Mouse (Mus musculus): ENCODE measurements around the gene Hbp1. TPM values are rescaled to one million over a fixed set of nuclear protein-coding genes. Genes with fewer than 3 reads are reported as not detected.
A peak's percentile ranks its signal among the peaks of the same experiment; 100 is the strongest.

Hbp1 gene
- total RNA-seq, 2 experiments from 2014 or later, result 24.8 to 27.8 TPM

DNA sequence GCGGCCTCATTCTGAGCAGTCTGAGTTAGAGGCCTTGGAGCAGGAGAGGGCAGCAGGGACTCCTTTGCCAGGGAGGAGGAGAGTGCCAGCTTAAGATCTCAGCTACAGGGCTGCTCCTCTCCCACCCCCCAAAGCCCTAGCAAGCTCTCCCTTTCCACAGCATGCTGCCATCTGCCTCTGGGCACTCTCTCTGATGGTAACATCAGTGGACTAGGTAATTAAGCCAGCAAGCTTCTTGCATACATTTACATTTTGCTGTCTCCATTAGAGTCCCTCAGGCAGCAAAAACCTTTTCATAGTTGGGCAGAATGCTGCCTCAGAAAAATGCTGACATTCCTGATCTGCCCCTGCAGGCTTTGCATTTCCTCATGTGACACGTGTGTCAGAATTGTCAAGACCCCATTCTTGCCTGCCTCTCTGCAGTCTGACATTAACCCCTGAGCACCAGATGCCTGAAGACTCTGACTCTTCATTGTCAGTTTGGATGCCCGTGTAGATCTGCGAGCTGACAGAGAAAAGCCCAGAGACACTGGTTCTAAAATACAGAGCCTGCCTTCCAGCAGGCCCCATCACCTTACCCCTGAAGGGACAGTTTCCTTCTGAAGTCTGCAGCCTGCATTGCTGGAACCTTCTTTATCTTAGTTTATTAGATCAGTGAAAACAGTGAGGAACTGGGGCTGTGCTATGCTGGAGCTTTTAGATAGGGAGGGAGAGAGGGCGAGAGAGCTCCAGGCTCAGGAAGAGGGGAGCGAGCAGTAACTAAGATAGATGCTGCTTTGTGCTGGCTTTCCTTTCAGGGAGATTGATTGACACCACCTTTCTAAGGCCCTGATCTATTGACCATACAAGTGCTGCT, 44.4 kb downstream of the Hbp1 start:
- no peak for DNase-seq

DNA sequence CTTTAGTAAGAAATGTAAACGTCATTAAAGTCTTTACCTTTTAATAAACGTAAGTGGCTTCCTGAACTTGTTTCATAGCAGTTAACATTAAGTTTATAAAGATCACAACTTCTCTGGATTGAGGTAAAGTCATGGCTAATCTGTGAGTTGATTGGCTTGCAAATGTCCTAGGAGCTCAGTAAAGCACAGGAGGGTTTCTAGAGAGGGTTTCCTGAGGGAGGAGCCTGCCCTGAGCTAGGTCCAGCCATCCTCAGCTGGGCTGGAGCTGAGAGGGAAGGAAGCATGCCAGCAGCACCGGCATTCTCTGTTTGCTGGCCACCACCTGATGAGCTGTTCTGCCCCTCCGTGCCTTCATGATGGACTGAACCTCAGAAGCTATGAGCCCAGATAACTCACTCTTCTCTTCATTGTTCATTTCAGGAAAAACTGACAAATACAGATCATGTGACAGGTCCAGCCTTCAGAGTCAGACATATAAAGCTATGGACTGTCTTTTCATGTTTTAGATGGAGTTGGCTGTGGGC, 49.9 kb downstream of the Hbp1 start:
- DNase-seq, result no peak

DNA sequence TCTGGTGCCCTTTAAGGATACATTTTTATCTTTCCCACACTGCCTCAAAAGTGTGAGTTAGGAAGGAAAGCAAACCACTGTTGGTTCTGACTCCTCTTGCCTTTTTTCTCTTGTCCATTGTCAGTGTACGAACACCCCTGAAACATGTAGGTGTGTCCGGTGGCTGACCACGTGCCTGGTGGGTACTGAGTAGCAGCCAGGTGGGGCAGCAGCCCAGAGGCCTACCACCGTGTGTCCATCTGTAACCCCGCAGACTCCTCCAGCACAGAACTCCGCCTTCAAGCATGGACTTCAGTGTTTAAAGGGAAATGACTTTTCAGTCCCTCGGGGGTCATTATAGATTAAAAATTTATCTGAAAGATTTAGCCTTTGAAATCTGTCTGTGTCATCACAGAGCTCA, 52.9 kb downstream of the Hbp1 start:
- DNase-seq, result no peak

DNA sequence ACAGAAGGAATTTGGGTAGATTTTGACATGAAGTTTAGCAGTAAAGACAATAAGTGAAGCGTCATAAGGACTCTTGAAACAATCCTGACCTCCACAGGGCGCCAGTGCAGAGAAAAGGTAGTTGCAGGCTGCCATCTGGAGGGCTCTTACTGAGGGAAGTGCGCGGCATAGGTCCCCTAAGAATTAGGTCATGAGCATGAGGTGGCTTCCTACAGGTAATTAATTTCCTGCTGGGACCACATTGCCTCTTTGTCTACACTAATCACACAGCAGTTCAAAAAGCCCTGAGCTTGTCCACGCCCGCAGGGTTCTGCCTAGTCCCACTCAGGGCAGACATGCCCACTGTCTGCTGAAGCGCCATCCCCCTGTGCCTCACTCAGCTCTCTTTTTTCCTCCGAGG, 53.3 kb downstream of the Hbp1 start:
- DNase-seq, result no peak

DNA sequence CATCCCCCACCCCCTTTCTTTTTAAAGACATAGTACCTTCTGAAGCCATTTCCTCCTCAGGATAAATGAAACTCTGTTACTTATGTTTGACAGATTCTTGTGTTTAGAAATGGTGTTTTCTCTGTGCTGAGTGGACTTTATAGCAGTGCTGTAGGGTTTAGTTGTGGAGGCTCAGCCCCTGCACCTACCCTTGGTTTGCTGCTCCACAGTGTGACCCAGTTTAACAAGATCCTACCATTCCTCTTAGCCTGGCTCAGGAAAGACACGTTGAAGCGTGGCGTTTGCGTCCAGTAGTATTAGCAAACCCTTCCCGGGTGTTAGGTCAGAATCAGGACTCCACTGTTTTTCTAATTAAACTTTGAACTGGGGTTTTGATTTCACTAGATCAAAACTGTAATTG, 54.0 kb downstream of the Hbp1 start:
- DNase-seq, result no peak

DNA sequence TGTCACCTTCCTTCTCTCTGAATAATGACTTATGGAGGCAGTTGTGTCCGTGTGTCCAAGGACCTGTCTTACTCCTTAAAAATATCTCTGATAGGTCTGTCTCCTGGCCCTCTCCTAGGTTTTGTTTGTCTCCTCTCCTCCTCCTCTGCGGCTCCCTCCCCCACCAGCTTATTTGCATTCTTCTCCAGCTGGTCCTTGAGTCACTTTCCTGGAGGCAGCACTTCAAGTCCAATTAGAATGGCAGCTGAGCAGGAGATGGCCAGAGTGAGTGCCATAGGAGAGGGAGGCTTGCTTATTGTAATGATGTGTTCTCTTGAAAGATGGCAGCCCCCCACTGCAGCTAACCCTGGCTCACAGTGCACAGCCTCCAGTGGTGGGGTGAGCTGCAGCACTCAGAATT, 54.4 kb downstream of the Hbp1 start:
- DNase-seq, result peak; percentile 43 to 55

DNA sequence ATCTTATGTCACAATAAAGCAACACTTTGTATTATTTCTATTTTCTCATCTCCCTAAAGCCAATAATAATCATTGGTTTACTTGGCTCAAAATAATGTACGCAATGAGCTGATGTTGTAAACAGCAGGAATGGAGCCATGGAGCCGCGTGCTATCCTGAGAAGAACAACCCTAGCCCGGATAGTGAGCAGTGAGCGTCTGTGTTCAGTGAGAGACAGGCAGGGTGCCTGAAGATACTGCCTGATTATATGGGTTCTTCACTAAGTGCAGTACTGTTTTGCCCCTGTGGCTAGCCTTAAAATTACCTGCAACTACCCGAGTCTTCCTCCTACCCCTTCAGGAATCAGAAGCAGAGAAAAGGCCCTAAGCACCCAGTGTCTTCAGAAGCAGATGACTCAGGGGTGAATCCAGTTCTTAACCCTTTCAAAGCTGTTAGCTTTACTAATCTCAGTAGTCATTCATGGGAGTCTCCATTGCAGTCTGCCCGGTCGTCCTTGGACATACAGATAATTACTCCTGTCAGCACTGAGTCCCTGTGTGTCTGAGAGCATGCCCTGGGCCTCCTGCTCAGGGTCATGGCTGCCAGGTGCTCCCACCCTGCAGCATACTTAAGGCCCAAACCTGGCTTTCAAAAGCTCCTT, 55.1 kb downstream of the Hbp1 start:
- DNase-seq, result no peak

DNA sequence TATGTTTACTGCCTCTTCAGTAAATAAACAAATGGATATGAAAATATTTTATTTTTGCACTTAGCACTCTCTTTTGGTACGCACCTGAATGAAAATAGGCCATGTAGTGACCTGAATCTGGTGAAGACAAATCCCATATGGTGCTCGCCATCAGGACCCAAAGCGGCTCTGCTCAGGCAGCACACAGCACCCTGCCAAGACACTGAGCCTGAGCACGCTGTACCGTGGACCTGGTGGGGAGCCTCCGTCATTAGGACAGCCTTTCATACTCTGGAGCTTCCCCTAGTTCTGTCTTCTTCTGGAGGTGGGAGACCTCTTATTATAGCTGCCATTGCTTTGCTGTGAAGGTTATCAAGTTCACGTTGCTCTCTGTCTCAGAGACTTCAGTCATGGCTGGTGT, 57.6 kb downstream of the Hbp1 start:
- DNase-seq, result no peak

DNA sequence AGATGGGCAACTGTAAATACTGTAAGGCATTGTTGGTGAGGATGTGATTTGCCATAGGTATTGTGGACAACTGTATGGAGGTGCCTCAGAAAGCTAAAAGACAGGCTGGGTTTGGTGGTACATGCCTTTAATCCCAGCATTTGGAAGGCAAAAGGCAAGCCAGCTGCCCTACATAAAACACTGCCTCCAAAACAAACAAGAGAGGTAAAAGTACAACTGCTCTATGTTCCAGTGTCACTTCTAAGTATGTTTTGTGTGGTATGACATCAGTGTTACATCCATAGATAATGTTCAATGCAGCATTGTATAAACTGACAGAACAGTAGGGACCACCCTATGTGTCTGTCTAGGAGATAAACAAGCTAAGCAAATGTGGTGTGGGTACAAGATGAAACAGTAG, 58.3 kb downstream of the Hbp1 start:
- DNase-seq, result no peak

DNA sequence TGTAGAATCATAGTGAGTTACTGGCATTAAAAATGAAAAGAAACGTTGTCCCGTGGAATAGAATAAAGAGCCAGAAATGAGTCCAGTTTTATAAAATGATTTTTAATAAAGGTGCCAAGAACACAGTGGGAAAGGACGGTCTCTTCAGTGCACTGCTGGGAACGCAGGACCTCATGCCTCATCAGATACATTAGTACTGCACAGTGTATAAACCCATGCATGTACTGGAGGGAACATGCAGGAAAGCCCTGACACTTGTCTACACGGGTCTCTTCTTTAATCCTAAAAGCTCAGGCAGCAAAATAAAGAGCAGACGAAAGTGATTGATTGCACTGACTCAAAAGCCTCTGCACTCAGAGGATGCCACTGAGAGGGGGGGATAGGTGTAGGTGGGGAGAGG, 59.6 kb downstream of the Hbp1 start:
- DNase-seq, result no peak

DNA sequence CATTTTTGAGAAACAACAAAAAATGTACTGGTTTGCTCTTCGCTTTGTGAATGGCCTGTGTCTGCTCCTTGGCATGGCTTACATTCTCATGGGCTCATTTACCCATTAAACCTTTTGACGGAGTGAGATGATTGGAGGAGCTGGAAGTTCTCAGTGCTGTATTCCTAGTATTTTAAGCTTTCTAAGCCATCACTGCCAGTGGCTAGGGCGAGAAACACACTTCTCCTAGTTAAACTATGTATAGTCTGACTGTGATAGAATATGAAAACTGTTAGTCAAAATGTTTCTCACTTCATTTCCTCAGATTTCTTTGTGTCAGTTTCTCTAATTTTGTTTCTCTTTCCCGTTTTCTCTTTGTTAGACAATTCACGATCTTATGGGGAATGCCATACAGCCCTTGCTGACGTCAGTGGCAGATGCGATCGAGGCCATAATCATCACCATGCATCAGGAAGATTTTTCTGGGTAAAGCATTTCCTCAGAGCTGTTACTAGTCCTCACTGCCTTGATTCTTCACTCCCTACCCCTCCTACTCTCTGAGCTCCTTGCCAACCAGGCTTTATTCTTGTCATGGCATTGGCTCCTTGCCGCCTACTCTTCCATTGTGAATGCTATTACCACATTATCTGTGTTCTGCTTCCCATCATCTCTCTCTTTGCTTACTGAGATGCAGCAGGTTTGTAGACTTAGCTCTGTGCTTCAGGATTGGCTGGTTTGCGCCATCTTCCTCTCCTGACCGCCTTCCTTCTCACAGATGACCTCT, 64.3 kb downstream of the Hbp1 start:
- no peak for DNase-seq

DNA sequence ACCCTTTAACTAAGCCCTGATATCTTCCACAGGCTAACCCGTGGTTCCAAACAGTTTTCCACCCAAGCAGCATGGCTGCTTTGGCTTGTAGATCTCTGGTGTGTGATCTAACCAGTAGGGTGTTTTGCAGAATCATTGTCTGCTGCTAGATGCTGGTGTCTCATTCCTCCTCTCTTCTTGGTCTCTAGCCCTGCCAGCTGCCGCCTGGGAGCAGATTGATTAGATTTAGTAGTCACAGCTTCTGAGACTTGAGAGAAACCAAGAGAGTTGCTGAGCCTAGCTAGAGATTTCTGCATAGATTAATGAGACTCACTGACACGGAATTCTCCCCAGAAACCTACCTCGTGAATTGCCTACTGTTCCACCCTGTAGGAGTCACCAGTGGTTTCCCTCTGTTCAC, 65.3 kb downstream of the Hbp1 start:
- no peak for DNase-seq

DNA sequence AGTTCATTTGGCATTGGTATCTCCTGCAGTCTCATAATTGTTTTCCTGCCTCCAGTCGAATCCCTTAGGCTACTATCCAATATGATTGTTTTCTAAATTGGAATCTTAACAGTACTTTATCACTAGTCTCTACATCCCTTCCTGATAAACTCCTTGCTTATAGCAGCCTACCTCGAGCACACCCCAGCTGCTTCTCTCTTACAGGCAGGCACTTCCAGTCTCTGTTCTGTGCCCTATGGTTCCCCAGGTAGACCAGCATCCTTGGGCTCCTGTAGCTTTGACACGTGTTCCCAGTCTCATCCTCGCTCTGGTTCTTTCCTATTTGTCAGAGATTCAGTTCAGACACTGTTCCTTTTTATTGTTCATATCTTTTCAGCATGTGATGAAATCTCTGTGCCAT, 66.0 kb downstream of the Hbp1 start:
- no peak for DNase-seq

DNA sequence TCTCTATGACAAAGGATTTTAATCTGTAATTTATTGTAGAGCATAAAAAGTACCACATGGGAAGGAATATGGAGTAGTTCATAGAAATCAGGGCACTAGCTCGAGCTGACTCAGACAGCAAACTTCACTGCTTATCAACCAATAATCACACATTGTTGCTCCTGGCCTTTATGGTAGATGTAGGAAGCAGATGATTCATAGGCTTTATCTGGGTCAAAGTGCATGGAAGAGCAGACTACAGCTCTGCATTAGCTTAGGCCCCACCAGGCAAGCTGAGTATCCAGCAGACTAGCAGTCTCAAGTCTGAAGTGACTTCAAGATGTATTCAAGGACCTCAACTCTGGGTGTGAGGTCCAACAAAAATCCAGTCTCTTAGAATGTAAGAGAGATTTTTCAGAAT, 67.6 kb downstream of the Hbp1 start:
- no peak for DNase-seq

DNA sequence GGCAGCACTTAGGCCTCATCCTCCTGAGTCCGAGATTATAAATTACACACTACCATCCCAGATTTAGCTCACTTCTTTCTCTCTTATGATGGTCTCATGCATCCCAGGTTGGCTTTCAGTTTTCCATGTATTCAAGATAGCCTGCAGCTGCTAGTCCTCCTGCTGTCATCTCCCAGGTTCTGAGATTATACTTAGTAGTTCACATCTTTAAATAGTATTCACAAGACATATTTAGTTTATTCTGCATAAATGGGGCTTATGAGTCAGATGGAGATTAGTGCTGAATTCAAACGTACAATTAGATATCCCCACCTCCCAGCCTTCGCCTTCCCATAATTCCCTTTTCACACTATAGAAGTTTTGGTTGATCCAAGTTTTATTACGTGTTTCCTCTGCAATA, 73.6 kb downstream of the Hbp1 start:
- DNase-seq, result no peak

Other genes with a start within 250 kb of the Hbp1 start
- 10 to 100 TPM; 75.5 to 82.0 TPM for gene Gpr22, start 236.6 kb downstream of the Hbp1 start, total RNA-seq (2021)
- 10 to 100 TPM; 33.3 to 36.6 TPM for gene Prkar2b, start 110.8 kb upstream of the Hbp1 start, total RNA-seq (2021)